Mouse (Mus musculus) stomach, postnatal 0 days (tissue): ENCODE measurements around the gene Nsmce3. TPM values are rescaled to one million over a fixed set of nuclear protein-coding genes. Genes with fewer than 3 reads are reported as not detected.

Experiments used
- ATAC-seq: fragments of 200-750 bp; cut with Nextera tagmentation; 2 replicates; pipeline ENCODE4 v1.8.0; 2017; ENCODE audit not compliant: low FRiP score, low TSS enrichment
- DNase-seq: peaks from one replicate; pipeline ENCODE4 v3.0.0-alpha.2; 2016; ENCODE audit warnings: low spot score
- H3K27ac ChIP-seq: fragments of 300-500 bp; sonication (generic); replicated peaks from 2 replicates; pipeline ENCODE4 v1.5.1; 2014; ENCODE audit warnings: mild to moderate bottlenecking, control low read depth
- H3K27me3 ChIP-seq: fragments of 300-500 bp; sonication (generic); 2 replicates; pipeline ENCODE4 v1.6.1; 2014; ENCODE audit warnings: low read length; ENCODE audit not compliant: control insufficient read depth, insufficient read depth
- H3K36me3 ChIP-seq: fragments of 300-500 bp; sonication (generic); 2 replicates; pipeline ENCODE4 v1.6.1; 2014; ENCODE audit warnings: low read length, mixed read lengths; ENCODE audit not compliant: control insufficient read depth, insufficient read depth
- H3K4me1 ChIP-seq: fragments of 300-500 bp; sonication (generic); replicated peaks from 2 replicates; pipeline ENCODE4 v1.6.1; 2014; ENCODE audit warnings: antibody characterized with exemption; ENCODE audit not compliant: control insufficient read depth, insufficient read depth
- H3K4me2 ChIP-seq: fragments of 300-500 bp; sonication (generic); replicated peaks from 2 replicates; pipeline ENCODE4 v1.6.1; 2014; ENCODE audit warnings: low read depth, mild to moderate bottlenecking, control low read depth, moderate library complexity
- H3K4me3 ChIP-seq: fragments of 300-500 bp; sonication (generic); 2 replicates; pipeline ENCODE4 v1.5.1; 2014; ENCODE audit warnings: low read depth, low read length, control low read depth
- H3K9ac ChIP-seq: fragments of 300-500 bp; sonication (generic); 2 replicates; pipeline ENCODE4 v1.6.1; 2014; ENCODE audit warnings: mild to moderate bottlenecking, low read length, control low read depth, mixed read lengths
- H3K9me3 ChIP-seq: fragments of 300-500 bp; sonication (generic); 2 replicates; pipeline ENCODE4 v1.6.1; 2016; ENCODE audit warnings: low read length; ENCODE audit not compliant: control insufficient read depth
- CTCF ChIP-seq: IDR thresholded peaks from 2 replicates; pipeline ENCODE4 v1.5.1; 2016; ENCODE audit warnings: antibody characterized with exemption, low read depth, mild to moderate bottlenecking, moderate library complexity
- EP300 ChIP-seq: optimal IDR thresholded peaks from 2 replicates; pipeline ENCODE3; 2016; ENCODE audit warnings: antibody characterized with exemption
- WGBS: fragments of 180-500 bp; shearing (Covaris S2); extraction: QIAGEN DNeasy Blood & Tissue Kit; methylation state at CpG from one replicate; pipeline ENCODE4 v1.1.7; 2014; 5-methylcytosine and 5-hydroxymethylcytosine counted together
- polyA plus RNA-seq: library from polyadenylated mRNA; unstranded; fragments of >200 nt; fragmentation: Nextera tagmentation; extraction: Ambion mirVana; gene quantifications from 2 replicates; pipeline ENCODE4 v1.2.1, GENCODE M21; 2015

Gene Nsmce3
- polyA plus RNA-seq, 1 experiment from 2014 or later: 8.4 TPM

DNA sequence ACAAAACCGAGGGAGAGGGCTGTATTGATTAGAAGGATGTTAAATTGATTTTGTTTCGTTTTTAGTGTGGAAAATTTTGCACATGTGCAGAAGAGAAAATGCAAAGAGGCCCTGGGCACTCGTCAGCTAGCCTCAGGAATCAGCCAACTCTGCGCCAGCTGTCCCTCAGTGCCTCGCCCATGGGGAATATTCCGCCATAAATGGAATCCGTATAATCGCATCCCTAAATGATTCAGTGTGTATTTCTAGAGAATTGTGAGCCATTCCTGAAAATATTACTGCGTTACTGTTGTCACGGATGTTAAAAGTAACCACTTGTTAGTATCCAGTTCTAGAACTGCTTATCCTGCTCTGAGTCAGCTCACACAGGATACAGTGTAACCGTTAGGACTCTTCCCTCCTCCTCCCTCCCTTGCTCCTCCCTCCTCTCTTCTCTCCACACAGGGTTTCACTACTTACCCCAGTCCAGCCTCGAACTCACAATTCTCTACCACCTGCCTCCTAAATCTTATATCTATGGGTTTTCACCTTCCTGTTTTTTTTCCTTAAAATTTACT, 16.2 kb downstream of the Nsmce3 start:
- no peak for DNase-seq
- H3K4me2 ChIP-seq: no peak overlapping the region
- no peak overlapping the region for H3K27ac ChIP-seq
- ATAC-seq: no peak
- no peak overlapping the region for H3K9ac ChIP-seq
- H3K36me3 ChIP-seq: no peaks in the 10 kb centered on the region
- no peaks in the 10 kb centered on the region for H3K4me1 ChIP-seq
- TF ChIP-seq CTCF (no peak), EP300 (no peak)
- H3K4me3 ChIP-seq: no peak overlapping the region
- no peaks in the 10 kb centered on the region for H3K27me3 ChIP-seq
- no peaks in the 10 kb centered on the region for H3K9me3 ChIP-seq
- 76% methylated on average over 12 of the region's 12 CpGs for WGBS

DNA sequence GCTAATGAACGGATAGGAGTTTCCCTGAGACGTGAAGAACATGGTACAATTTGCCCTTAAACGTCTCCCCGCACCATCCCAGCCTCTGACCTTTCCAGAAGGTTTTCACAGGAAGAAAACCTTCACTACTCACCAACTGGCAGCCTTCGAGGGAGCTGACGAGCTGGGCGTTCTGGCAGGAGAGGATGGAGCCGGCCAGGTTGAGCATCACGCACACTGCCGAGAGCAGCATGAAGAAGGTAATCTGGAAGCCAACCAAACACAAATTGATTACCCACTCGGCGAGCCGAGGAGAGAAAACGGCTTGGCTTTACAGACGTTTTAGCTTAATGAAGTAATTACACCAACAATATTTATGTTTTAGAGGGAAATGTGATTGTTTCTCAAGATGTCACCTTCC, 16.8 kb downstream of the Nsmce3 start:
- H3K4me1 ChIP-seq: no peaks in the 10 kb centered on the region
- 63% methylated on average over 15 of the region's 15 CpGs for WGBS
- TF ChIP-seq EP300 (no peak), CTCF (no peak)
- H3K27me3 ChIP-seq: no peaks in the 10 kb centered on the region
- no peak overlapping the region for H3K9ac ChIP-seq
- no peaks in the 10 kb centered on the region for H3K36me3 ChIP-seq
- H3K4me2 ChIP-seq: no peak overlapping the region
- H3K27ac ChIP-seq: no peak overlapping the region
- ATAC-seq (no peak), DNase-seq (no peak)
- no peaks in the 10 kb centered on the region for H3K9me3 ChIP-seq
- H3K4me3 ChIP-seq: no peak overlapping the region

DNA sequence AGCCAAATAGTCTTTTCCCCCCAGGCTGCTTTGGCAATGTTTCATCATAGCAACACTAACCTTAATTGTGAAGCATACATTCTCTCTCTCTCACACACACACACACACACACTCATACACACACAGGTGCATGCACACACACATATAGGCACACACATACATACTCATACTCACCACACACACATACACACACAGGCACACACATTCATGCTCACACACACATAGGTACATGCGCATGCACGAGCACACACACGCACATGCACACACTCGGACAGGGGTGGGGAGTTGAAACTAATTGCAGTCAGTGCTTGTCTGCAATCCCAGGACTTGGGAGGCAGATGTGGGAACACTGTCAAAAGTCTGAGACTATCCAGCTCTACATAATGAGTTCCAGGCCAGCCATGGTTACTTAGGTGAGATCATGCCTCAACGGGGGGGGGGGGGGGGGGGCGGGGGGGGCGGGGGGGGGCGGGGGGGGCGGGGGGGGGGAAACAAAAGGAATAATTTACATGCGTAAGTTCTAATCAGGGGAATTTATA, 17.3 kb downstream of the Nsmce3 start:
- 0 out of 2 replicates have a peak, but pooled peaks have one; percentile 24 for ATAC-seq
- no peaks in the 10 kb centered on the region for H3K36me3 ChIP-seq
- DNase-seq: no peak
- no peak overlapping the region for H3K9ac ChIP-seq
- no peaks in the 10 kb centered on the region for H3K9me3 ChIP-seq
- WGBS: 81% methylated on average over 5 of the region's 10 CpGs
- no peak overlapping the region for H3K4me3 ChIP-seq
- TF ChIP-seq EP300 (no peak), CTCF (no peak)
- no peak overlapping the region for H3K4me2 ChIP-seq
- no peaks in the 10 kb centered on the region for H3K27me3 ChIP-seq
- H3K4me1 ChIP-seq: no peaks in the 10 kb centered on the region
- H3K27ac ChIP-seq: no peak overlapping the region

DNA sequence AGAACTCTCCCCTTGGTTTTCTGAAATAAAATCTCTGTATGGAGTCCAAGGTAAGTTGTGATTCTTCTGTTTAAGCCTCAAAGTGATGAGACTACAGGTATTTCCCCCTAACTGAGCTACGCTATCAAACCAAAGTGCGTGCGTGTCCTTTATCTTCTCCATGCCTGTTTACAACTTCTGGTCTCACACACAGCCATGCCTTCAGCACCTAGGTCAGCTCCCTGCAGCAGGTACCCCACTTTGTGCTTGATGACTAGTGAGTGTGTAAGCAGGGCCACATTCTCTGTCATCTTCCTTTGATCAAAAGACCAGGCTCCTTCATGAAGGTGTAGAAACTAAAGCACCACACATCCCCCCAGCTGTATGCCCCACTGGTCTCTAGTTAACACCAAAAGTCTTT, 22.0 kb downstream of the Nsmce3 start:
- no peaks in the 10 kb centered on the region for H3K4me1 ChIP-seq
- DNase-seq (peak; percentile 65), ATAC-seq (no peak)
- 26% methylated on average over 3 of the region's 3 CpGs for WGBS
- no peak overlapping the region for H3K4me2 ChIP-seq
- no peaks in the 10 kb centered on the region for H3K27me3 ChIP-seq
- H3K27ac ChIP-seq: no peak overlapping the region
- TF ChIP-seq CTCF (no peak), EP300 (no peak)
- no peaks in the 10 kb centered on the region for H3K36me3 ChIP-seq
- H3K9me3 ChIP-seq: no peaks in the 10 kb centered on the region
- no peak overlapping the region for H3K9ac ChIP-seq
- H3K4me3 ChIP-seq: no peak overlapping the region

DNA sequence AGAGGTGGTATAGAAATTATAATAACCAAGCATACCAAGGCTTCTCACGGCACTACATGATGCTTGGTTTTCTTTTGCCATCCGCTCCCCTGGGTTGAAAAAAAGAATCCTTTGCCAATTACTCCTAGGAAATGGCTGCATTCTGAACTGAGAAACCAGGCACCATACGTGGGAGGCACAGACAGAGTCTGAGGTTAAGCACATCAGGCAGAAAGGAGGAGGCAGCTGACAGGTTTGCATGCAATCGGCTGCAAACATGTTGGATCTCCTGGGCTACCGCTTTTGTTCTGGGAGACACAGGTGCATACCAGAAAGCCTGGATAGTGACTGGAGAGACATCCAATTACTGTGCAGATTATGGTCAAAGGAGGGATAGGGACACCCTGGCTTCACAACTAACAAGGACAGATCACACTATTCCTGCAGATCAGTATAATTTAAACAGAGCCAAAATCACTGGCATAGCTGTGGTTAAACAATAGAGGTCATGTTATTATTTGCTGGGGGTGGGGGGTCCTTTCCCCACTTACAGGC, 25.4 kb downstream of the Nsmce3 start:
- ATAC-seq: no peak
- TF ChIP-seq EP300 (no peak), CTCF (no peak)
- no peak for DNase-seq
- H3K36me3 ChIP-seq: no peaks in the 10 kb centered on the region
- no peak overlapping the region for H3K27ac ChIP-seq
- H3K4me3 ChIP-seq: no peak overlapping the region
- no peaks in the 10 kb centered on the region for H3K9me3 ChIP-seq
- no peaks in the 10 kb centered on the region for H3K27me3 ChIP-seq
- 82% methylated on average over 5 of the region's 5 CpGs for WGBS
- H3K4me2 ChIP-seq: no peak overlapping the region
- no peaks in the 10 kb centered on the region for H3K4me1 ChIP-seq
- no peak overlapping the region for H3K9ac ChIP-seq

GRCm38 (mm10) chr7:64846061-64846460, 26.7 kb downstream of the Nsmce3 start:
- H3K27ac ChIP-seq: no peak overlapping the region
- ATAC-seq (no peak), DNase-seq (no peak)
- no peak overlapping the region for H3K4me3 ChIP-seq
- H3K9ac ChIP-seq: no peak overlapping the region
- H3K9me3 ChIP-seq: no peaks in the 10 kb centered on the region
- TF ChIP-seq EP300 (no peak), CTCF (no peak)
- WGBS: 70% methylated on average over 3 of the region's 3 CpGs
- H3K36me3 ChIP-seq: no peaks in the 10 kb centered on the region
- H3K4me1 ChIP-seq: no peaks in the 10 kb centered on the region
- H3K4me2 ChIP-seq: no peak overlapping the region
- no peaks in the 10 kb centered on the region for H3K27me3 ChIP-seq
